Mouse (Mus musculus) adrenal gland, postnatal 4 days (tissue): ENCODE results near the gene Vps50. TPM values are rescaled to one million over a fixed set of nuclear protein-coding genes. Genes with fewer than 3 reads are reported as not detected.
"Not testable (repeated sequence)": the region's sequence is repeated elsewhere in the genome, so short reads cannot be mapped to it uniquely, and the experiment has no call there.

Source experiments
- DNase-seq, 2 experiments: peaks; one replicate each; pipeline ENCODE4 v3.0.0; 2021 to 2022; ENCODE audit warnings: low spot score in 2 of 2, mixed read lengths in 2 of 2
- long read RNA-seq, 2 experiments: library from polyadenylated mRNA; stranded (forward); transcript quantifications; one replicate each; pipeline ENCODE4 v2.0.0; 2021
- total RNA-seq, 2 experiments: library from RNA; stranded (reverse); gene quantifications; 2 replicates each; pipeline ENCODE4 v1.2.3; 2021

The Vps50 gene
- 10 to 100 TPM; 23.7 to 25.0 TPM for total RNA-seq
- long read RNA-seq, experiment 1, transcript Vps50-201 (28 exons, 3,788 nt), result major isoform, 12 of 23 reads
- long read RNA-seq, experiment 1, transcript Vps50-208 (6 exons, 1,587 nt), result minor isoform, 6 of 23 reads
- long read RNA-seq, experiment 1, partial matches to known transcripts, result 3 of 23 reads
- long read RNA-seq, experiment 1, other reads (novel, unspliced or antisense), result 2 of 23 reads
- long read RNA-seq, experiment 2, full-length matches to known transcripts, result 24 of 37 reads
- long read RNA-seq, experiment 2, partial matches to known transcripts, result 8 of 37 reads
- long read RNA-seq, experiment 2, other reads (novel, unspliced or antisense), result 5 of 37 reads

- peak; percentile 48 to 69 for DNase-seq
Observed at GRCm38 (mm10) chr6:3498162-3498848, at the start of gene Vps50, which contains the start of gene Hepacam2. Gene Vps50, plus strand, starts transcription at chr6:3498382. Gene Hepacam2, minus strand, starts transcription at chr6:3498298.

DNA sequence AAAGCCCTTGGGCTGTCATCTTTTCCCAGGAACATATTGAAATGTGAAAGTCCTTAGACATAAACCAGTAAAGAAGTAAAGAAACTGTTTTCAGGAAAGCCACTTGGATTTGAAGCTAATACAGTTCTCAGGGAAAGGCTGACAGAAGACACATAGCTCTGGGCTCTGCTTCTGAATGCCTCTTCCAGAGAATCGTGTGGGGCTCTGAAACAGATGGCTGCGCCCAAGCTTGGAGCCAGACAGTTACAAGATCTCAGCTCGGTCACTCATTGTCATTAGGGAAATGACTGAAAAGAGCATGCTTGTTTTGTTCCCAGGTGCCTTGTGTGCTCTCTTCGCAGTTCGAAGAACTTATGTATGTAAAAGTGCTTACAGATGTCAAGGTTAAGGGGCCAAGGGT is 43.8 kb upstream of the Vps50 start:
- DNase-seq, result no peak

GRCm38 (mm10) chr6:3455944-3456536 is 42.1 kb upstream of the Vps50 start:
- no peak for DNase-seq

DNA sequence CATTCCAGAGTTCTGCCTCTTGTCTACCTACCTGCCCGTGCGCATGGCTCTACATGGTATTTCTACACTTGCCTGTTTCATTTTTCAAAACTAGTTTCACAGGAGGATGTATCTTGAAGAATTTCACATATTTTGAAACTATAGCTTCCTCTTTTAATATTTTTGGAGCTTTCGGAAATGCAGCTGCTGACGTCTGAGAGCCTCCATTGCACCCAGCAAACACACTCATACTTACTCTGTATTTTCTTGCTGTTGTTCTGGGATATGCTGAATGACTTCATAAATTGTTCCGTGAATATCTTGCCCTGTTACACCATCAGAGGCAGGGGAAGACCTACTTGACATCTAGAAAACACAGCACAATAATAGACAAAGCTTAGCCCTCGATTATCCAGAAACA is 35.2 kb upstream of the Vps50 start:
- DNase-seq, result no peak

DNA sequence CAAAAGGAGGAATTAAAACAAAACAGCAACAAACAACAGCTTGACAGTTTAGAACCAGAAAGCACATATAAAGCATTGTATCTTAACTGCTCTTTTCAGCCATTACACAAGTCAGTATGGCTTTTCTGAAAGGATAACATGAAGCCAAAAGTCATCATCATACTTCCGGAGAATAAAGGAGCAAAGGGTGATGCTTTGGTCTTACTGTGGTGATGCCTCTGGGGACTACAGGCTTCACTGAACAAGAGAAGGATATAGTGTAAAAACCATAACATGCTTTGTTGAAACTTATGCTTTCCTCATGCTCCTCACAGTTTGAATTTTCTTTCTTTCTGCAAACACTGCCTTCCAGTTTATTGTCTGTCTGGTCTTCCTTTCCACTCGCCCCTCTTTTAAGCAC is 34.6 kb upstream of the Vps50 start:
- DNase-seq, result no peak

DNA sequence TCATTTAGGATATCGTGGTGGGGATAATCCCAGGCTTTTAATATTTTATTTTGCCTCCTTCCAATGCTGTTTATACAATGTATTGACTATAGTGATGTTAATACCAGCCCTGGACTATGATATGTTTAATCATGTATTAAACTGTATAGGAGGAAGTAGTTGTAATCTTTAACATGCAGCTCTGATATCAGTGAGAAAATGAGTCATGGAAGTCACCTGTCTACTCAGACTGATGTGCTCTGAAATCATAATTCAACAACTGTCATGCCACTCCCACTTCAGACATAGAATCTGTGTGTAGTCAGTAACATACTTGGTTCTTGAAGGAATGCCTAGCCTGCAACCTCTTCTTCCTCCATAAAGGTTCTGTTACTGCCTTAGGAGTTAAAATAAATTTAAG is 29.6 kb upstream of the Vps50 start:
- DNase-seq, result no peak

GRCm38 (mm10) chr6:3470706-3471105 is 27.5 kb upstream of the Vps50 start:
- DNase-seq, result no peak

GRCm38 (mm10) chr6:3476299-3476698 is 21.9 kb upstream of the Vps50 start:
- no peak for DNase-seq

DNA sequence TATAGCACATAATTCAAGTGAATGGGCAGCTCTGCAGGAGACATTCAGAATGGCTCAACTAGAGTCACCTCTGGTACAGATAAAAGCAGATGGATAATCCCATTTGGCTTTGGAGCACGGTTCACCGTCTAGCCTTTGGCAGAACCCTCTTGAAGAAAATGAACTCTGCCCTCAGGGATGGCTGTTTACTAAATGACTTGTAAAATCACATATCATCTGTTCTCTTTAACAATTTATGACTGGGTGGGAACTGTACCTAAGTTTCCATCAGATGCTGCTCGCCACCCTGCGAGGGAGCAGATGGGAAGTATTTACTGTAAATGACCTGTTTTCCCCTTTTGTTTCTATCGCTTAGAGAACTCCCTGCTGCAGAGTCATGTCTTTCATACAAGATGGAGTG is 18.3 kb upstream of the Vps50 start:
- DNase-seq, result no peak

DNA sequence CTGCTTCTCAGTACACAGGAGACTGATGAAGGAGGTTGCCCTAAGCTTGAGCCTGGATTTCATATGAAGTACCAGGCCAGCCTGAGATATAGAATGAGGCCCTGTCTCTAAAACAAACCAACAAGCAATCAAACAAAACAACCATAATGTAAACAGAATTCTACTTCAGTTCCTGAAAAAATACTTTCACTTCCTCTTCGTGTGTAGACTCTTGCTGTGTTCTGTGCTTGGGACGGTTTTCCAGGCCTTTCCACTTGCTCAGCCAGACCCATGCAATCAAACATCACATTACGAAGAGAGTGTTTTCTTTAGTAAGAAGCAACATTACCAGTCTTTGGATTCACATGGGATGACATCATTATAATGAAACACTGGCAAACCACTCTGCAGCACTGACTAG is 16.5 kb upstream of the Vps50 start:
- DNase-seq, result no peak

DNA sequence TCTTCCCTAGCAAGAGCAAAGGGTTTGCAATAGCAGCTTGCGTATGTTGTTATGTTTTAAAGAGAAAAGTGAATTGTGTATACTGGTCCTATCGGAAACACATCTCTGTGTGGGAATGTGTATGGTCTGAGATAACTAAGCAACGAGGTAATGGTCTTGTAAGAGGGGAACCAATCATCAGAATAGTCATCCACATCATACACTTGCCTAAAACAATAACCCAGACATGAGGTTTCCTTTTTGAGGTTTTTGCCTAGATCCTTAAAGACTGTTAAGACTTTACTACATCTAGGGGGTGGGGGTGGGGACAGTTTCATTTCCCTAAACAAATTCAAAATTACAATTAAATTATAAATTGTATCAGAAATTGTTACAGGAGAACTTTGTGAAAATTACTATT is 13.0 kb upstream of the Vps50 start:
- DNase-seq, result no peak

DNA sequence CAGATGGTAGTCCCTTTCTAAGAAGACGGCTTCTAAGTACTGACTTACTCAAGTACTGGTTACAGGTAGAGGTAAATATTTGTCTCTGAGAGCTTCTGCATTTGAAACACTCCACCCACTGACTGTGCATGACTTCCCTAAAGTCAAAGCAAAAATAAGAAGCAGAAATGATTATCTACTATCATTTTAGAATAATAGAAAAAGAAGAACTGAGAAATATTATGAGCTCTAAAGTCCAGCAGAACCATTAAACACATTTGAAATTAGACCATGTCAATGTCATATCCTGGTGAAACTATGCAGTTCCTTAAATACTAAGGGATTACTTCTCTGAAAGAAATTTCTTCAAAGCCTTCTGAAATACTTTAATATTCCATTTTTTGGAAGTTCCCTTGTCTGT is 10.8 kb upstream of the Vps50 start:
- no peak for DNase-seq

GRCm38 (mm10) chr6:3494285-3494684 is 3.9 kb upstream of the Vps50 start:
- no peak for DNase-seq

GRCm38 (mm10) chr6:3496210-3496609 is 2.0 kb upstream of the Vps50 start:
- no peak for DNase-seq

DNA sequence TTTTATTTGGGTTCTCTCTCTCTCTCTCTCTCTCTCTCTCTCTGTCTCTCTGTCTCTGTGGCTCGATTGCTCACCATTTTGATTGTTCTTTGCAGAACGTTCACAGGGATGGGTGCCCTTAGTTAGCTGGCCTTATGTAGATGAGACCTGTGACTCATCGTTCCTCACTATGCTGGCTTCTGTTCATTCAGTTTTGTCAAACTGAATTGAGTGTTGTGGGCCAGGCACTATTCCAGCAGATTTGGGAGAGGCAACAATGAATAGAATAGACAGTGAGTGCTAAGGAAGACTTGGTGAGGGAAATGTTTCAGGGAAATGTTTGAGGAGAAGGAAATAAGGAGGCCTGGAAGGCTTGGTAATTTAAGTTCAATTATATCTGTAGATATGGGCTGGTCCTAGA is 2.1 kb downstream of the Vps50 start:
- no peak for DNase-seq

DNA sequence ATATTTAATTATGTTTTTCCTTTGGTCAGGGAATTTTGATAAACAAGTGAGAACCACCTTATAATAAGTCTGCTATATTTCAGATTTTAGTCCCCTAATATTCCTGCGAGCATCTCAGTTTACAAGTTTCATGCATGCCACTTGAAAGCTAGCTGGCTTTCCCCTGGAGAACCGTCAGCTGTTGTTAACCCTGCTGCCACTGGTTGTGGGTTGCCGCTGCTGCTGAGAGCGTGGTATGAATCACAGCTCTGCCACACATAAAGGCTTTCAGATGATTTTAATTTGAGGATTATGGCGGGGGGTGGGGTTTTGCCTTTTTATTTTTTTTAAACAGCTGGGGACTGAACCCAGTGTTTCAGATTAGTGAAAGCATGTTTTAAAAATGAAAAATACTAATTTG is 7.1 kb downstream of the Vps50 start:
- DNase-seq, result no peak

DNA sequence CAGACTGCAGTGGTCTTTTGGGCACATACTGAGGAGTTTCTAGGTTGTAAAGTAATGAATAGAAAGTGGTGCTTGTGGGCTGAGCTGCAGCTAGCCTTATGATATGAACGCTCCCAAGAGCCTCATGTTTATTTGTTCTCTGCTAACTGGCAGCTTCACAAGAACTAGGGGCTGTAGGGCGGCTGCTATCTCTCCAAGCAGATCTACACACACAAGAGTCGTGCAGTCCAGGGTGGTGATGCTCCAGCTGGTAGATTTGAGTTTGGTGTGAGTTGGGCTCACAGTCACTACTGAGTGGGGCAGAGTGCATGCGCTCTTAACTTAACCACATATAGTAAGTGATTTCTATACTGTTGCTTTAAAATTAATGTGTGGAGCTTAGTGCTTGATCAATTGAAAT is 8.9 kb downstream of the Vps50 start:
- DNase-seq, result no peak

DNA sequence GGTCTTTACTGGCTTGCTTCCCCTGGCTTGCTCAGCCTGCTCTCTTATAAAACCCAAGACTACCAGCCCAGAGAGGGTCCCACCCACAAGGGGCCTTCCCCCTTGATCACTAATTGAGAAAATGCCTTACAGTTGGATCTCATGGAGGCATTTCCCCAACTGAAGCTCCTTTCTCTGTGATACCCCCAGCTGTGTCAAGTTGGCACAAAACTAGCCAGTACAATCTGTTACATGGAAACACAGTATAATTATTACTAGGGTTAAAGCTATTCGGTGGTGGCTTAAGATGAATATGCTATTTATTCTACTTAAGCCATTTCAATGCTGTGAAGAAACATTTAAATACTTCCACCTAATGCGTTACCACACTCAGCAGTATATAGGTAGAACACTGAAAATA is 10.0 kb downstream of the Vps50 start:
- DNase-seq, result not testable (repeated sequence)

- no peak for DNase-seq
Observed at GRCm38 (mm10) chr6:3509782-3510181, 11.6 kb downstream of the Vps50 start.

- DNase-seq, result no peak
Observed at GRCm38 (mm10) chr6:3511116-3511515, 12.9 kb downstream of the Vps50 start.

- DNase-seq, result no peak
Observed at GRCm38 (mm10) chr6:3511612-3512011, 13.4 kb downstream of the Vps50 start.

DNA sequence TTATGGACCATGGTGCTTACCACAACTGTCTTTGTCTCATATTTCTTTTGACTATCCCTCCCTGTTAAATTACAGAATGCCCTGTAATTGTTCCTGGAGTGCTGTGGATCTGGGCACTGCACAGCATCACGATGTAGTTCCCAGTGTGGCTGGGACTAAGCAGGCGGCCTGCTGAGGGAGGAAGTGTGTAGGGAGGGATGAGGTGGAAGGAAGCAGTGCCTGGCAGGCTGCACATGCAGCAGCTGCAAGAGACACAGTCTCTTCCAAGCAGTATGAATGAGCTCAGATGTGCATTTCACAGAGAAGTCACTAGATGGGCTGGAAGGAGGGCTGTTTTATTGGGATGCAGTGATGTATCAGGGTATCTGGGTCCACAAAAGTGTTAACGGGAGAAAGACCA is 14.4 kb downstream of the Vps50 start:
- DNase-seq, result no peak
